Mouse (Mus musculus) hindbrain, postnatal 0 days (tissue): ENCODE measurements at regions not wholly inside any gene's neighbourhood (a gene's known extent, or its start where the extent isn't known, plus 50 kb on each side); places are given as distances from the start of the nearest gene placed in this dataset.
"Not testable (repeated sequence)": the region's sequence is repeated elsewhere in the genome, so short reads cannot be mapped to it uniquely, and the experiment has no call there.

ENCODE experiments used
- ATAC-seq: fragments of 200-750 bp; cut with Nextera tagmentation; 2 replicates; pipeline ENCODE4 v1.8.0; 2017; ENCODE audit warnings: mild to moderate bottlenecking, moderate TSS enrichment, moderate library complexity
- DNase-seq: peaks from one replicate; pipeline ENCODE4 v3.0.0-alpha.2; 2015; ENCODE audit warnings: low spot score
- H3K27ac ChIP-seq: fragments of 300-500 bp; sonication (generic); 2 replicates; pipeline ENCODE4 v1.5.1; 2014; ENCODE audit warnings: mild to moderate bottlenecking
- H3K27me3 ChIP-seq: fragments of 300-500 bp; sonication (generic); 2 replicates; pipeline ENCODE4 v1.6.1; 2014; ENCODE audit warnings: low read length, mixed read lengths; ENCODE audit not compliant: insufficient read depth
- H3K36me3 ChIP-seq: fragments of 300-500 bp; sonication (generic); 2 replicates; pipeline ENCODE4 v1.6.1; 2014; ENCODE audit warnings: low read length, mixed read lengths; ENCODE audit not compliant: insufficient read depth
- H3K4me1 ChIP-seq: fragments of 300-500 bp; sonication (generic); 2 replicates; pipeline ENCODE4 v1.6.1; 2014; ENCODE audit warnings: antibody characterized with exemption, low read length, mixed read lengths; ENCODE audit not compliant: insufficient read depth
- H3K4me2 ChIP-seq: fragments of 300-500 bp; sonication (generic); 2 replicates; pipeline ENCODE4 v1.6.1; 2014; ENCODE audit warnings: low read depth, mild to moderate bottlenecking, low read length, moderate library complexity, mixed read lengths
- H3K4me3 ChIP-seq: fragments of 300-500 bp; sonication (generic); 2 replicates; pipeline ENCODE4 v1.5.1; 2014; ENCODE audit warnings: low read length
- H3K9ac ChIP-seq: fragments of 300-500 bp; sonication (generic); replicated peaks from 2 replicates; pipeline ENCODE4 v1.6.1; 2014; ENCODE audit warnings: mild to moderate bottlenecking, low read length, moderate library complexity, mixed read lengths
- H3K9me3 ChIP-seq: fragments of 300-500 bp; sonication (generic); 2 replicates; pipeline ENCODE4 v1.6.1; 2016; ENCODE audit warnings: low read length, mixed read lengths
- CTCF ChIP-seq: IDR thresholded peaks from 2 replicates; pipeline ENCODE4 v1.5.1; 2016; ENCODE audit warnings: antibody characterized with exemption, control low read depth, low read depth
- WGBS: fragments of 180-500 bp; shearing (Covaris S2); extraction: QIAGEN DNeasy Blood & Tissue Kit; methylation state at CpG from one replicate; pipeline ENCODE4 v1.1.7; 2014; 5-methylcytosine and 5-hydroxymethylcytosine counted together

DNA sequence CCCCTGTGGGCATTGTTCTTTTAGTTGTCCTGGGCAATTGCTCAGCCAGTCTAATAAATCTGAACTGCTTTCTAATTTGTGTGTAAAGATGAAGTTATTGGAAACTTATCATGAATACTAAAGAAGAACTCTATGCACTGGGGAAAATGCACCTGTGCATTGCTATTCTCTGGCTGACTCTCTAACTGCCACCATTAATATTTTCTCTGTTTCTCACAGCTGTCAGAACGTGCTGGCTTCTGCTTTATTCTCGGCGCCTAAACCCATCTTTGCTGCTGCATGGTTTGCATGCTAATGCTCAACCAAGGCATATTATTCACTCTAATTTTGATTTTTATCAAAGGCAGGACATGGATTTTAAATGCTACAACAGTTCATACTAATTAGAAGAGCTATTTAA is 128.9 kb upstream of the Gm527 start:
- Histone ChIP-seq H3K27ac (no peak overlapping the region), H3K4me1 (no peaks in the 10 kb centered on the region), H3K4me3 (no peak overlapping the region), H3K9ac (no peak overlapping the region), H3K27me3 (no peaks in the 10 kb centered on the region), H3K36me3 (no peaks in the 10 kb centered on the region), H3K9me3 (no peaks in the 10 kb centered on the region), H3K4me2 (no peak overlapping the region)
- ATAC-seq (no peak), DNase-seq (peak; percentile 4)
- 59% methylated on average over 3 of the region's 3 CpGs for WGBS
- TF ChIP-seq CTCF: no peak

DNA sequence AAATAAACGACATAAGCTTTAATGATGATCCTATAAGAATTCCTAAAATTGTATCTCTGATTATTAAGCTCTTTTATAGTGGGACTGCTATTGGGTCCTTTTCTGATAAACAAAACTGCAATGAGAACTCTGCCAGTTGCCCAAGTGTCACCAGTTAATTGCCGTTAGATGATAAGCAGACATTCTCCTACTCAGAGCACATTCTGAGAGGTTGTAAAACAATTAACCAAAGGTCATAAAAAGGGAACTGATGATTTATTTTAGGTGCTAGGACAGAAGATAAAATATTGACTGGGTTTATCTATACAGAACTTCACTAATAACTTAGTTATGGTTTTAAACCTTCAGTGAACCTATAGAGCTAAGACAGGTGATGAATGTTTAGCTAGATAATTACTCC is 109.2 kb upstream of the Gm527 start:
- WGBS: 79% methylated on average over 2 of the region's 2 CpGs
- not testable (repeated sequence) for H3K4me2 ChIP-seq, H3K4me3 ChIP-seq, H3K27me3 ChIP-seq, ATAC-seq, H3K36me3 ChIP-seq, H3K4me1 ChIP-seq, H3K9me3 ChIP-seq, H3K9ac ChIP-seq, DNase-seq, H3K27ac ChIP-seq

DNA sequence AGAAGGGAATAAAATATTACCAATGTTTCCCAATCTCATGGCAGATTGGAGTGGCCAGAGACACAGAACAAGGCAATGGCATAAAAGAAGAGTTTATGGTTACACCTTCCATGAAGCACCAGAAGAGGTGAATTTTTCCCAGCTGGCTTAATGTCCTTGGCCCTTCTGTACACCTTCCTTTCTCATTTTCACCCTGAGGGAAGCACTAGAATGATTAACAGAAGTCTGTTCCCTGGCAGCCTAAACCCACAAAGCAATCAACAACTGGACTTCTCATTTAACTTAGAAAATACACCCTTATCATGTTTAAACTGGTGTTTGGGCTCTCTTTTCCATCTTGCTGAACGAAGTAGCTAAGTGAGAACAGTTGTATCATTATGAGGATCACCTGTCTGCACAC is 107.6 kb upstream of the Gm527 start:
- no peak overlapping the region for H3K27ac ChIP-seq
- no peaks in the 10 kb centered on the region for H3K27me3 ChIP-seq
- DNase-seq (no peak), ATAC-seq (no peak)
- H3K9me3 ChIP-seq: no peaks in the 10 kb centered on the region
- no peaks in the 10 kb centered on the region for H3K36me3 ChIP-seq
- no peak for TF ChIP-seq CTCF
- no peak overlapping the region for H3K4me3 ChIP-seq
- WGBS: 86% methylated on average over 1 of the region's 1 CpGs
- no peak overlapping the region for H3K4me2 ChIP-seq
- no peak overlapping the region for H3K9ac ChIP-seq
- no peaks in the 10 kb centered on the region for H3K4me1 ChIP-seq

DNA sequence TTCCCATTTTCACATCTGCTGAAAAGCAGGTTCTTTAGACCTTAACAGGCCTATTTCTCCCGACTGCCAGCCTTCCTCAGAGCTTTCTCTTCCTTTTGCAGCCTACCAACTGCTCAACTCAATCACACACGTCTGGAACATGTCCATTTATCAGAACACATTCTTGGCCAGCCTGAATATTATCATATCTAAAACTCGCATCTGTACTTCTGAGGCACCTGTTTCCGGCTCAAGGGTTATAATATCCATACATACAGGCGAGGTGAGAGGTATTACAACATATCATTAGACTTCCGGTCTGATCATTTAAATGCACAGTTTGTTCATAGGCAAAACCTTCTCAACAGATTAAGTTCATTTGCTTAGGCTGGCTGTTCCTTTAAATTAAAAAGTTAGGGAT is 101.8 kb upstream of the Gm527 start:
- Histone ChIP-seq H3K27me3 (no peaks in the 10 kb centered on the region), H3K9me3 (no peaks in the 10 kb centered on the region), H3K4me1 (no peaks in the 10 kb centered on the region), H3K4me3 (no peak overlapping the region), H3K4me2 (no peak overlapping the region), H3K36me3 (no peaks in the 10 kb centered on the region), H3K27ac (no peak overlapping the region), H3K9ac (no peak overlapping the region)
- DNase-seq: no peak
- 82% methylated on average over 6 of the region's 6 CpGs for WGBS
- no peak for TF ChIP-seq CTCF
- ATAC-seq: no peak

DNA sequence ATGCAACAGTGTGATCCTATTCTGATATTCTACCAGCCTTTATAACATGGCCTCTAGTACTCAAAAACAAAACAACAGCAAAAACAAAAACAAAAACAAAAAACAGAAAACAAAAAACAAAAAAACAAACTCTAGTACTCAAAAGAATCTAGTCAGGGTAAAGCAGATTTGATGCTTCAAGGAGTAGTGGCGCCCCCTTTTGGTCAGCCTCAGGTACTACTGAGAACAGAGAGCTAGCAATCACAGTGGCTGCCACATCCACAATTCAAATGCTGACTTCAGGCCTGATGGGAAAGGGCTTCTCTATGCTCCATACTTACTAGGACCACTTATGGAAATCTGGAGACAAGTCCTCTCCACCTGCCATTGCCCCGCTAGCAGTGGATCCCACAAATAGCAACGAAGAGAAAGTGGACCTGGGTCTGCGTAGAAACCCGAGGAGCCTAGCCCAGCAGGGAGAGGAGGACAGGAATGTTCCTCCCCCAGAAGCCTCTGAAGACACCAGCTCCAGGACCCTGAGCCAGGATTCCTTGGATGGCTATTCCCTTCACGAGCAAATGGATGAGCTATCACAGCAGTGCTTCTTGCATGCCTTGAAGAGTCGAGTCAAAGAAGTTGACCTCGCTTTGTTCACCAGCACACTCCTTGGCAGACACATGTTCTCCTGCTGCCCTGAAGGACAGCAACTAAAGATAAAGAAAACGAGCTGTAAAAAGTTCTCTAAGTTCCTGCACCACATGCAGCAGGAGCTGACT is 100.5 kb upstream of the Gm527 start:
- Histone ChIP-seq H3K27ac (no peak overlapping the region), H3K27me3 (no peaks in the 10 kb centered on the region), H3K4me1 (no peaks in the 10 kb centered on the region), H3K9me3 (no peaks in the 10 kb centered on the region), H3K9ac (no peak overlapping the region), H3K4me3 (no peak overlapping the region), H3K36me3 (no peaks in the 10 kb centered on the region), H3K4me2 (no peak overlapping the region)
- DNase-seq: peak; percentile 40
- 58% methylated on average over 9 of the region's 9 CpGs for WGBS
- TF ChIP-seq CTCF: peak; percentile 59
- ATAC-seq: no peak

DNA sequence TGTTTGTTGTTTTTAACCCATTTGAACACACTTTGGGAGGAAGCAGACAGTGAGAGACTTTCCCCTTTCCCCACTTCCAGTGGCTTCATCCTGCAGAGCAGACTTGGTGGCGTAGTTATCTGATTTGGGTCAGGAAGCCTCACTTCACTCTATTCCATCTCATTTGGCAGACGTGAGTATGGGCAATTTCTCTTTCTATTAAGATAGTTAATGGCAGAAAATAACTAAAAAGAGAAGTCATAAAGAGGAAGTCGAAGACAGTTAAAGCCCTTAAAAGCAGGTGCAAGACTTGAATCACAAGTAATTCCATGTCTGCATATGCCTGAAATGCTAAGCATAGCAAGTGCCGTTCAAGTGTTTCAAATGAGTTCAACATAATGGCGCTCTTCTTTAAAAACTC is 97.0 kb upstream of the Gm527 start:
- no peak overlapping the region for H3K27ac ChIP-seq
- H3K9me3 ChIP-seq: no peaks in the 10 kb centered on the region
- no peak for DNase-seq
- H3K4me3 ChIP-seq: no peak overlapping the region
- no peaks in the 10 kb centered on the region for H3K36me3 ChIP-seq
- H3K9ac ChIP-seq: no peak overlapping the region
- no peak overlapping the region for H3K4me2 ChIP-seq
- 80% methylated on average over 5 of the region's 5 CpGs for WGBS
- no peaks in the 10 kb centered on the region for H3K27me3 ChIP-seq
- no peak for ATAC-seq
- no peak for TF ChIP-seq CTCF
- no peaks in the 10 kb centered on the region for H3K4me1 ChIP-seq

DNA sequence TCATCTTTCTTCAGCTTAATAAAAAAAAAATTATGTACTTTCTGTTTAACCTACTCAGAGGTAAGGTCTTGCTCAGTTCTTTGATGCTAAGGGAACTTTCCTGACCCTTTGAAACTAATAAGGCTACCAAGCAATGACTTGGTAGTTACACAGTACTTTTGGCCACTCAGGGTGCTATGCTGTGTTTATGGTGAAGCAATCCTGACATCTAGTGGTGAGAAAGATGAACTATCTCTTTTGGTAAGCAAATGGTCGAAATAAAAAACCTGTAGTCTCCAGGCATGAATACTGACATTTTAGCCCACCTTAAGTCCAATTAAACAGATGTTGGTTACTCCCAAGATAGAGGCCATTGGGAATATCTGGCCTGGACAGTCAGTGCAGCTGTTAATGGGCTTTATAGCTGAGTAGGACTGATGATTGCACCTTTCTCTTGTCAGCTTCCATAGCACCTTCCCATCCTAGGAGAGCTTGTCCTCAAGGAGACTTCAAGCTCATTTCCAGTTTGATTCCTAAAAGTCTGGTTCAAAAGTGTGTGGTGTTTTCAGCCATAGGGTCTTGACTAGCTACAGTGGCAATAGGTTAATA is 88.0 kb upstream of the Gm527 start:
- Histone ChIP-seq H3K27ac (no peak overlapping the region), H3K9me3 (no peaks in the 10 kb centered on the region), H3K4me3 (no peak overlapping the region), H3K4me1 (no peaks in the 10 kb centered on the region), H3K36me3 (no peaks in the 10 kb centered on the region), H3K4me2 (no peak overlapping the region), H3K27me3 (no peaks in the 10 kb centered on the region), H3K9ac (no peak overlapping the region)
- ATAC-seq (peak; percentile 79; the same call in 1 of the 2 replicates), DNase-seq (peak; percentile 82)
- 0% methylated on average over 1 of the region's 1 CpGs for WGBS
- TF ChIP-seq CTCF: peak; percentile 80
